Mouse (Mus musculus): Measurements from ENCODE around the gene Rhob. TPM values are rescaled to one million over a fixed set of nuclear protein-coding genes. Genes with fewer than 3 reads are reported as not detected.

Gene Rhob
- polyA plus RNA-seq, 1 experiment from 2014 or later, result 92.6 TPM

- Histone ChIP-seq H3K27me3 (replicated peaks) (no peaks in the 10 kb centered on the region), H3K9me3 (no peaks in the 10 kb centered on the region), H3K27ac (peak overlapping the region; percentile 99), H3K4me3 (peak overlapping the region; percentile 86), H3K4me2 (replicated peaks) (peak overlapping the region; percentile 90), H3K36me3 (no peaks in the 10 kb centered on the region), H3K4me1 (peaks cover 34% of the 10 kb centered on the region), H3K9ac (peak overlapping the region; percentile 66)
- peak; percentile 1 for ATAC-seq (ENCODE audit: low FRiP score, low read depth)
- 44% methylated on average over 17 of the region's 17 CpGs for WGBS
Measured at GRCm38 (mm10) chr12:8500597-8501570, 1.1 kb upstream of the Rhob start.

GRCm38 (mm10) chr12:8499001-8499870 is 573 bp downstream of the Rhob start:
- no peaks in the 10 kb centered on the region for H3K27me3 ChIP-seq (replicated peaks)
- H3K4me3 ChIP-seq, result peak overlapping the region; percentile 86
- H3K27ac ChIP-seq, result peak overlapping the region; percentile 99
- H3K4me2 ChIP-seq (replicated peaks), result peak overlapping the region; percentile 90
- no peaks in the 10 kb centered on the region for H3K9me3 ChIP-seq
- H3K36me3 ChIP-seq, result no peaks in the 10 kb centered on the region
- peaks cover 35% of the 10 kb centered on the region for H3K4me1 ChIP-seq
- WGBS, result under 1% methylated on average over 99 of the region's 99 CpGs
- H3K9ac ChIP-seq, result peak overlapping the region; percentile 99
- ATAC-seq (ENCODE audit: low FRiP score, low read depth), result peak; percentile 67

- Histone ChIP-seq H3K9ac (peak overlapping the region; percentile 99), H3K4me1 (peaks cover 35% of the 10 kb centered on the region), H3K27ac (peak overlapping the region; percentile 99), H3K4me2 (replicated peaks) (peak overlapping the region; percentile 90), H3K27me3 (replicated peaks) (no peaks in the 10 kb centered on the region), H3K4me3 (peak overlapping the region; percentile 86), H3K36me3 (no peaks in the 10 kb centered on the region), H3K9me3 (no peaks in the 10 kb centered on the region)
- ATAC-seq (ENCODE audit: low FRiP score, low read depth), result peak; percentile 6
- under 1% methylated on average over 13 of the region's 13 CpGs for WGBS
Measured at GRCm38 (mm10) chr12:8498591-8499000, 1.2 kb downstream of the Rhob start.

GRCm38 (mm10) chr12:8498148-8498571 is 1.6 kb downstream of the Rhob start:
- peak overlapping the region; percentile 99; the same call in 1 of the 2 replicates for H3K27ac ChIP-seq
- H3K4me3 ChIP-seq, result peak overlapping the region; percentile 86
- no peaks in the 10 kb centered on the region for H3K9me3 ChIP-seq
- H3K4me2 ChIP-seq (replicated peaks), result peak overlapping the region; percentile 90
- peaks cover 35% of the 10 kb centered on the region for H3K4me1 ChIP-seq
- WGBS, result 7% methylated on average over 8 of the region's 8 CpGs
- peak overlapping the region; percentile 99 for H3K9ac ChIP-seq
- H3K36me3 ChIP-seq, result no peaks in the 10 kb centered on the region
- ATAC-seq (ENCODE audit: low FRiP score, low read depth), result no peak
- no peaks in the 10 kb centered on the region for H3K27me3 ChIP-seq (replicated peaks)

GRCm38 (mm10) chr12:8497314-8497706 is 2.5 kb downstream of the Rhob start:
- ATAC-seq (ENCODE audit: low FRiP score, low read depth), result no peak
- 29% methylated on average over 2 of the region's 2 CpGs for WGBS
- Histone ChIP-seq H3K4me1 (peaks cover 35% of the 10 kb centered on the region), H3K4me2 (replicated peaks) (peak overlapping the region; percentile 90), H3K4me3 (peak overlapping the region; percentile 86), H3K36me3 (no peaks in the 10 kb centered on the region), H3K9me3 (no peaks in the 10 kb centered on the region), H3K27me3 (replicated peaks) (no peaks in the 10 kb centered on the region), H3K9ac (no peak overlapping the region), H3K27ac (no peak overlapping the region)

- no peaks in the 10 kb centered on the region for H3K36me3 ChIP-seq
- H3K4me2 ChIP-seq (replicated peaks), result peak overlapping the region; percentile 90
- H3K27me3 ChIP-seq (replicated peaks), result no peaks in the 10 kb centered on the region
- ATAC-seq (ENCODE audit: low FRiP score, low read depth), result no peak
- no peaks in the 10 kb centered on the region for H3K9me3 ChIP-seq
- peaks cover 35% of the 10 kb centered on the region for H3K4me1 ChIP-seq
- WGBS, result 34% methylated on average over 2 of the region's 2 CpGs
- peak overlapping the region; percentile 86; the same call in 1 of the 2 replicates for H3K4me3 ChIP-seq
- H3K27ac ChIP-seq, result no peak overlapping the region
- H3K9ac ChIP-seq, result peak overlapping the region; percentile 17; the same call in 1 of the 2 replicates
Measured at GRCm38 (mm10) chr12:8496679-8497313, 3.0 kb downstream of the Rhob start.

- H3K4me2 ChIP-seq (replicated peaks), result peak overlapping the region; percentile 90
- H3K9ac ChIP-seq, result peak overlapping the region; percentile 33; the same call in 1 of the 2 replicates
- no peak for ATAC-seq (ENCODE audit: low FRiP score, low read depth)
- no peak overlapping the region for H3K27ac ChIP-seq
- no peak overlapping the region for H3K4me3 ChIP-seq
- H3K9me3 ChIP-seq, result no peaks in the 10 kb centered on the region
- no peaks in the 10 kb centered on the region for H3K27me3 ChIP-seq (replicated peaks)
- WGBS, result 28% methylated on average over 15 of the region's 15 CpGs
- peaks cover 32% of the 10 kb centered on the region for H3K4me1 ChIP-seq
- no peaks in the 10 kb centered on the region for H3K36me3 ChIP-seq
Measured at GRCm38 (mm10) chr12:8495881-8496678, 3.7 kb downstream of the Rhob start.

GRCm38 (mm10) chr12:8494675-8495074 is 5.1 kb downstream of the Rhob start:
- Histone ChIP-seq H3K36me3 (no peaks in the 10 kb centered on the region), H3K27me3 (replicated peaks) (no peaks in the 10 kb centered on the region), H3K4me2 (replicated peaks) (no peak overlapping the region), H3K9ac (no peak overlapping the region), H3K9me3 (no peaks in the 10 kb centered on the region), H3K4me1 (peaks cover 24% of the 10 kb centered on the region), H3K27ac (no peak overlapping the region), H3K4me3 (no peak overlapping the region)
- no peak for ATAC-seq (ENCODE audit: low FRiP score, low read depth)
- WGBS, result 91% methylated on average over 3 of the region's 3 CpGs

GRCm38 (mm10) chr12:8493386-8493785 is 6.4 kb downstream of the Rhob start:
- Histone ChIP-seq H3K4me3 (no peak overlapping the region), H3K36me3 (no peaks in the 10 kb centered on the region), H3K27me3 (replicated peaks) (no peaks in the 10 kb centered on the region), H3K4me2 (replicated peaks) (no peak overlapping the region), H3K27ac (no peak overlapping the region), H3K9me3 (no peaks in the 10 kb centered on the region), H3K9ac (no peak overlapping the region), H3K4me1 (peaks cover 28% of the 10 kb centered on the region)
- WGBS, result 50% methylated on average over 3 of the region's 3 CpGs
- ATAC-seq (ENCODE audit: low FRiP score, low read depth), result no peak

- Histone ChIP-seq H3K36me3 (no peaks in the 10 kb centered on the region), H3K9me3 (no peaks in the 10 kb centered on the region), H3K27me3 (replicated peaks) (no peaks in the 10 kb centered on the region), H3K27ac (no peak overlapping the region), H3K4me2 (replicated peaks) (no peak overlapping the region), H3K9ac (no peak overlapping the region), H3K4me1 (0 out of 2 replicates have a peak, but pooled peaks cover 6% of the 10 kb centered on the region), H3K4me3 (no peak overlapping the region)
- 67% methylated on average over 4 of the region's 4 CpGs for WGBS
- no peak for ATAC-seq (ENCODE audit: low FRiP score, low read depth)
Measured at GRCm38 (mm10) chr12:8489098-8489497, 10.7 kb downstream of the Rhob start.

- Histone ChIP-seq H3K36me3 (no peaks in the 10 kb centered on the region), H3K9ac (no peak overlapping the region), H3K4me3 (no peak overlapping the region), H3K9me3 (no peaks in the 10 kb centered on the region), H3K4me1 (0 out of 2 replicates have a peak, but pooled peaks cover 6% of the 10 kb centered on the region), H3K27ac (no peak overlapping the region), H3K27me3 (replicated peaks) (no peaks in the 10 kb centered on the region), H3K4me2 (replicated peaks) (no peak overlapping the region)
- no peak for ATAC-seq (ENCODE audit: low FRiP score, low read depth)
- 91% methylated on average over 4 of the region's 4 CpGs for WGBS
Measured at GRCm38 (mm10) chr12:8488652-8488980, 11.2 kb downstream of the Rhob start.
